Mouse (Mus musculus) cortical plate, adult 2 months (tissue): ENCODE data around the gene Ms4a6b. TPM values are rescaled to one million over a fixed set of nuclear protein-coding genes. Genes with fewer than 3 reads are reported as not detected.
"Not testable (repeated sequence)": the region's sequence is repeated elsewhere in the genome, so short reads cannot be mapped to it uniquely, and the experiment has no call there.

Source experiments
- H3K27ac ChIP-seq: fragments of 200-500 bp; 2 replicates; pipeline ENCODE4 v1.5.1; 2012; ENCODE audit warnings: low read length, control low read depth, inconsistent platforms; ENCODE audit not compliant: insufficient read depth
- H3K4me1 ChIP-seq: fragments of 200-500 bp; 2 replicates; pipeline ENCODE4 v1.6.1; 2011; ENCODE audit warnings: low read length; ENCODE audit not compliant: control insufficient read depth, insufficient read depth
- H3K4me3 ChIP-seq: fragments of 200-500 bp; 2 replicates; pipeline ENCODE4 v1.5.1; 2011; ENCODE audit warnings: mild to moderate bottlenecking, low read length, control low read depth; ENCODE audit not compliant: insufficient read depth
- CTCF ChIP-seq: fragments of 200-500 bp; IDR thresholded peaks from 2 replicates; pipeline ENCODE4 v1.5.1; 2011; ENCODE audit warnings: mild to moderate bottlenecking, control low read depth, low read length; ENCODE audit not compliant: insufficient read depth; ENCODE audit errors: extremely low read depth
- POLR2A ChIP-seq: fragments of 200-500 bp; IDR thresholded peaks from 2 replicates; pipeline ENCODE4 v1.6.1; 2011; ENCODE audit warnings: mild to moderate bottlenecking, low read length, control low read depth; ENCODE audit not compliant: insufficient read depth; ENCODE audit errors: extremely low read depth
- polyA plus RNA-seq: library from polyadenylated mRNA; depleted of rRNA; stranded (reverse); fragments of >200 nt; gene quantifications from 2 replicates; pipeline ENCODE4 v1.2.3, GENCODE M21; 2012

Ms4a6b gene
- polyA plus RNA-seq, 1 experiment = 2.2 TPM

- no peaks in the 10 kb centered on the region for H3K4me1 ChIP-seq
- no peak for TF ChIP-seq CTCF
- no peak for TF ChIP-seq POLR2A
- H3K4me3 ChIP-seq = no peak overlapping the region
- no peak overlapping the region for H3K27ac ChIP-seq
Measured at GRCm38 (mm10) chr19:11520146-11520545, 3.8 kb downstream of the Ms4a6b start.

GRCm38 (mm10) chr19:11533421-11533820 lies 17.1 kb downstream of the Ms4a6b start:
- Histone ChIP-seq H3K27ac (no peak overlapping the region), H3K4me3 (no peak overlapping the region)

GRCm38 (mm10) chr19:11533888-11534445 lies 17.7 kb downstream of the Ms4a6b start:
- H3K4me1 ChIP-seq = no peaks in the 10 kb centered on the region
- H3K27ac ChIP-seq = no peak overlapping the region
- H3K4me3 ChIP-seq = no peak overlapping the region
- TF ChIP-seq POLR2A (no peak), CTCF (no peak)

More at GRCm38 (mm10) chr19:11533421-11533820, 17.1 kb downstream of the Ms4a6b start:
- no peaks in the 10 kb centered on the region for H3K4me1 ChIP-seq
- no peak for TF ChIP-seq POLR2A
- TF ChIP-seq CTCF = no peak

GRCm38 (mm10) chr19:11536593-11536992 lies 20.3 kb downstream of the Ms4a6b start, which contains the start of gene Ms4a4d:
TSS of gene Ms4a4d (plus strand) at chr19:11536801.
- Histone ChIP-seq H3K4me3 (no peak within 1 kb of the TSS), H3K27ac (no peak within 1 kb of the TSS), H3K4me1 (no peaks in the 10 kb centered on the region)
- TF ChIP-seq CTCF = no peak
- TF ChIP-seq POLR2A = no peak

- TF ChIP-seq POLR2A (no peak), CTCF (no peak)
- Histone ChIP-seq H3K27ac (no peak overlapping the region), H3K4me3 (no peak overlapping the region), H3K4me1 (no peaks in the 10 kb centered on the region)
Measured at GRCm38 (mm10) chr19:11537336-11537735, 21.0 kb downstream of the Ms4a6b start.

GRCm38 (mm10) chr19:11540166-11540821 lies 24.0 kb downstream of the Ms4a6b start:
- not testable (repeated sequence) for H3K4me3 ChIP-seq, H3K27ac ChIP-seq, H3K4me1 ChIP-seq

GRCm38 (mm10) chr19:11544383-11544782 lies 28.1 kb downstream of the Ms4a6b start:
- not testable (repeated sequence) for H3K27ac ChIP-seq, H3K4me1 ChIP-seq, H3K4me3 ChIP-seq

GRCm38 (mm10) chr19:11547911-11548310 lies 31.6 kb downstream of the Ms4a6b start:
- no peak overlapping the region for H3K27ac ChIP-seq
- no peak overlapping the region for H3K4me3 ChIP-seq
- H3K4me1 ChIP-seq = no peaks in the 10 kb centered on the region
- TF ChIP-seq CTCF (no peak), POLR2A (no peak)

- no peaks in the 10 kb centered on the region for H3K4me1 ChIP-seq
- no peak for TF ChIP-seq CTCF
- TF ChIP-seq POLR2A = no peak
- H3K4me3 ChIP-seq = no peak overlapping the region
- H3K27ac ChIP-seq = no peak overlapping the region
Measured at GRCm38 (mm10) chr19:11554726-11555125, 38.4 kb downstream of the Ms4a6b start.

GRCm38 (mm10) chr19:11559560-11559959 lies 43.2 kb downstream of the Ms4a6b start:
- not testable (repeated sequence) for H3K4me3 ChIP-seq, H3K4me1 ChIP-seq

More at GRCm38 (mm10) chr19:11559560-11559959, 43.2 kb downstream of the Ms4a6b start:
- not testable (repeated sequence) for H3K27ac ChIP-seq
